Mouse (Mus musculus) embryonic facial prominence, embryonic 10.5 days (tissue): ENCODE data around the gene Sgsm3. TPM values are rescaled to one million over a fixed set of nuclear protein-coding genes. Genes with fewer than 3 reads are reported as not detected.

Experiments
- DNase-seq: peaks from one replicate; pipeline ENCODE4 v3.0.0-alpha.2; 2017; ENCODE audit warnings: low spot score
- H3K27ac ChIP-seq: fragments of 300-500 bp; sonication (generic); replicated peaks from 2 replicates; pipeline ENCODE4 v1.5.1; 2016; ENCODE audit warnings: mild to moderate bottlenecking
- H3K27me3 ChIP-seq: fragments of 300-500 bp; sonication (generic); replicated peaks from 2 replicates; pipeline ENCODE4 v1.6.1; 2016; ENCODE audit warnings: low read depth, mild to moderate bottlenecking; ENCODE audit not compliant: poor library complexity, severe bottlenecking
- H3K36me3 ChIP-seq: fragments of 300-500 bp; sonication (generic); replicated peaks from 2 replicates; pipeline ENCODE4 v1.6.1; 2016; ENCODE audit warnings: mild to moderate bottlenecking, moderate library complexity
- H3K4me1 ChIP-seq: fragments of 300-500 bp; sonication (generic); 2 replicates; pipeline ENCODE4 v1.6.1; 2016
- H3K4me3 ChIP-seq: fragments of 300-500 bp; sonication (generic); 2 replicates; pipeline ENCODE4 v1.5.1; 2016; ENCODE audit warnings: mild to moderate bottlenecking, moderate library complexity
- H3K9me3 ChIP-seq: fragments of 300-500 bp; sonication (generic); 2 replicates; pipeline ENCODE4 v1.6.1; 2016; ENCODE audit warnings: mild to moderate bottlenecking
- WGBS: fragments of 180-500 bp; shearing (Covaris S2); methylation state at CpG from one replicate; pipeline ENCODE4 v1.1.7; 2016; 5-methylcytosine and 5-hydroxymethylcytosine counted together
- polyA plus RNA-seq: library from polyadenylated mRNA; unstranded; fragments of >200 nt; fragmentation: Nextera tagmentation; extraction: Ambion mirVana; gene quantifications from 2 replicates; pipeline ENCODE4 v1.2.1, GENCODE M21; 2016

Sgsm3 gene
- polyA plus RNA-seq, 1 experiment from 2014 or later = 30.8 TPM

DNA sequence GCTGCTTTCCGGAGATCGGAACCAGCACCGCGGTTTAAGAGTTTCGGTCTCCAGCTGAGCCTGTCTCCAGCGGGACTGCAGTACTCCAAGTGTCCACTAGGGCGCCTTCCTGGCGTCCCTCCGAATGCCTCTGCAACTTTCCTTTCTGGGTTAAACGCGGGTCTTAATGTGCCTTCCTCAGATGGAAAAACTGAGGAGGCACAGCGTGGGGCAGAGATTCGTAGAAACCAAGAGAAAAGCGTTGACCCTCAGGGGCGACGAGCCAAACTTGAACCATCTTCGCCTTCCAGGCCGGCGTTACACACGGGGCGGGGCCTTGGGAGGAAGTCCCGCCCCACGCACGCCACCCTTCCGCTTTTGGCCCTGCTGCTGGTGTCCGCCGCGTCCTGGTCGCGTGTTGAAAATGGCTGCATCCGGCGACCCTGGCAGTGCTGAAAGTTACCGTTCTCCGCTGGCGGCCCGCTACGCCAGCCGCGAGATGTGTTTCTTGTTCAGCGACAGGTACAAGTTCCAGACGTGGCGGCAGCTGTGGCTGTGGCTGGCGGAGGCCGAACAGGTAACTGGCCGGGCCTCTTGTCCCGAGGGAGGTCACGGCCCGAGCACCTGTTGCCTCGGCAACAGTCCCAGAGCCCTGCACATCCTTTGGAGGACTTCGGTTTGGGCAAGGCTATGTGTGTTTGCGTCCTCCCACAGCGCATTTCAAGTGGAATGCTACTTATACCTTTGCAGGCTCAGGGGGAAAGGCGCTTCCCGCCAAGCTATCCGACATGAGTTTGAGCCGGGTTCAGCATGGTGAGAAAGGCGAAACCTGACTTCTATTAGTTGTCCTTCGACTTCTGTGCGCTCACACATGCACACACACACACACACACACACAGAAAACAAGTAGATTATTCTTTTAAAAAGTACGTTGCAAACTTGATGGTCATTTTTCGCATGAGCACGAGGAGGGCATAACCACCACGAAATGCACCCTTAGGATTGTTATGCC, 29.1 kb upstream of the Sgsm3 start, which contains the start of gene Adsl:
Gene Adsl (plus strand): TSS at position 346 of the 991 bp plus-strand sequence.
- Histone ChIP-seq H3K27ac (peak within 1 kb of the TSS; percentile 92), H3K9me3 (no peaks in the 10 kb centered on the region), H3K4me3 (peak within 1 kb of the TSS; percentile 91), H3K27me3 (no peaks in the 10 kb centered on the region), H3K4me1 (peaks cover 14% of the 10 kb centered on the region), H3K36me3 (peaks cover 30% of the 10 kb centered on the region)
- peak; percentile 94 for DNase-seq
- WGBS = under 1% methylated on average over 63 of the region's 63 CpGs

DNA sequence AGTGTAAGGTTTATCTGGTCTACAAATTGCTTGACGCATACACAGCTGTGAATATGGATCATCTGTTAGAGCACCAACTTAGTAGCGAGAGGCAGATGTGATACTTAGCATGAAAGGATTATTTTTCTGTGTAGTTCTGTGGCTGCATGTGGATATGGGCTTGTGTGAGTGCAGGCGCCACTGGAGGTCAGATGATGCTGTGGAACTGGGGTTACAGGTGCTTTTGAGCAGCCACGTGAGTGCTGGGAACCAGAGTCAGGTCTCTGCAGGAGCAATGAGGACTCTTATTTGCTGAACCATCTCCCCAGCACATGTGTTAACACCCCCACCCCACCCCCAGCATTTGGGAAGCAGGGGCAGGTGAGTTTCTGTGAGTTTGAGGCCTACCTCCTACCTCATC, 28.1 kb upstream of the Sgsm3 start:
- Histone ChIP-seq H3K9me3 (no peaks in the 10 kb centered on the region), H3K36me3 (peaks cover 39% of the 10 kb centered on the region), H3K4me1 (peaks cover 14% of the 10 kb centered on the region), H3K27me3 (no peaks in the 10 kb centered on the region), H3K27ac (peak overlapping the region; percentile 92), H3K4me3 (peak overlapping the region; percentile 91)
- WGBS = 61% methylated on average over 4 of the region's 4 CpGs
- no peak for DNase-seq

GRCm38 (mm10) chr15:80950055-80950454, 27.5 kb upstream of the Sgsm3 start:
- Histone ChIP-seq H3K4me3 (peak overlapping the region; percentile 91), H3K36me3 (peaks cover 46% of the 10 kb centered on the region), H3K9me3 (no peaks in the 10 kb centered on the region), H3K4me1 (peaks cover 14% of the 10 kb centered on the region), H3K27me3 (no peaks in the 10 kb centered on the region), H3K27ac (no peak overlapping the region)
- DNase-seq = no peak
- WGBS = 90% methylated on average over 7 of the region's 7 CpGs

GRCm38 (mm10) chr15:80953971-80954370, 23.6 kb upstream of the Sgsm3 start:
- H3K4me1 ChIP-seq = peaks cover 14% of the 10 kb centered on the region
- no peak for DNase-seq
- no peak overlapping the region for H3K4me3 ChIP-seq
- H3K27me3 ChIP-seq = no peaks in the 10 kb centered on the region
- no peaks in the 10 kb centered on the region for H3K9me3 ChIP-seq
- H3K36me3 ChIP-seq = peaks cover 85% of the 10 kb centered on the region
- 93% methylated on average over 9 of the region's 9 CpGs for WGBS
- no peak overlapping the region for H3K27ac ChIP-seq

DNA sequence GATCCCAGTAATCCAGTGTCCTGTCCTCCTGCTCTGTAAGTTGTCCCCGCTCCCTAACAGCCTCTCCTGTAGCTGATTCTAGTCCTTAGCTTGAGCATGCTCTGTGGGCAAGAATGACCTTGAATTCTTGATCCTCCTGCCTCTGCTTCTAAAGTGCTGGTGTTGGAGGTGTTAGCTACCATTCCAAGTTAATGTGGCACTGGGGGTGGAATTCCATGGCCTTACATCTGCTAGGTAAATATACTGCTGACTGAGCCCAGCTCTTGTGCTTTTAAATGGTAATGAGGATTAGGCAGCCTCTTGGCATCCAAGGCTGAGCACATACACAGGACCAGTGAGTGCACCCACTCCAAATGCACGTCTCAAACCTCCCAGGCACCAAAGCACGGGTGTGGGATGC, 22.7 kb upstream of the Sgsm3 start:
- H3K27me3 ChIP-seq = no peaks in the 10 kb centered on the region
- WGBS = 73% methylated on average over 3 of the region's 3 CpGs
- no peak overlapping the region for H3K4me3 ChIP-seq
- no peaks in the 10 kb centered on the region for H3K9me3 ChIP-seq
- no peak for DNase-seq
- peaks cover 90% of the 10 kb centered on the region for H3K36me3 ChIP-seq
- H3K4me1 ChIP-seq = peaks cover 5% of the 10 kb centered on the region
- no peak overlapping the region for H3K27ac ChIP-seq

DNA sequence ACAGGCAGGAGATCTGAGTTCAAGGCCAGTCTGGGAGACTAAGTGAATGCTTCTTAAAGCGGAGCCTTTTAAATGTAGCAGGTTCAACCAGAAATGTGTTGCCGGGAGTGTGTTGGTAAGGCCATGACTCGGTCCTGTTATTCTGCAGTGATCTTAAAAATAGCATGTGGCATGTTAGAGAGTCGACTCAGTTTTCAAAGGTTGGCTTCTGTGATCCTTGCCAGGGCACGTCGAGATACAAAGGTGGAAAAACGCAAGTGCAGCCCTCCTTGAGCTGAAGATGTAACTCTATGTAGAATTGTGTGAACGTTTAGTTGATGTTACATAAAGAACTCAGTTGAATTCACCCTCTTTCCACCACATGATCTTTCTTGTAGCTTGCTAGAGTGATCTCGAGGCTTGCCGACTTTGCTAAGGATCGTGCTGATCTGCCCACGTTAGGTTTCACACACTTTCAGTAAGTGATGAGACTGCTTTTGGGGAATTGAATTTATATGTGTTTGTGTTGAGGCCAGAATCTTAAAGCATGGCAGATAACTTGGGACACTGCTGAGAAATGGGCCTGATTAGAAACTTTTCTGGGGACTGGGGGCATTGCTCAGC, 21.6 kb upstream of the Sgsm3 start:
- H3K9me3 ChIP-seq = no peaks in the 10 kb centered on the region

GRCm38 (mm10) chr15:80969371-80969770, 8.2 kb upstream of the Sgsm3 start:
- H3K4me3 ChIP-seq = no peak overlapping the region

More for the DNA sequence above, 21.6 kb upstream of the Sgsm3 start:
- peaks cover 91% of the 10 kb centered on the region for H3K36me3 ChIP-seq
- H3K27me3 ChIP-seq = no peaks in the 10 kb centered on the region
- no peaks in the 10 kb centered on the region for H3K4me1 ChIP-seq
- 94% methylated on average over 12 of the region's 12 CpGs for whole genome bisulfite sequencing
- DNase-seq = no peak
- no peak overlapping the region for H3K27ac ChIP-seq
- H3K4me3 ChIP-seq = no peak overlapping the region

DNA sequence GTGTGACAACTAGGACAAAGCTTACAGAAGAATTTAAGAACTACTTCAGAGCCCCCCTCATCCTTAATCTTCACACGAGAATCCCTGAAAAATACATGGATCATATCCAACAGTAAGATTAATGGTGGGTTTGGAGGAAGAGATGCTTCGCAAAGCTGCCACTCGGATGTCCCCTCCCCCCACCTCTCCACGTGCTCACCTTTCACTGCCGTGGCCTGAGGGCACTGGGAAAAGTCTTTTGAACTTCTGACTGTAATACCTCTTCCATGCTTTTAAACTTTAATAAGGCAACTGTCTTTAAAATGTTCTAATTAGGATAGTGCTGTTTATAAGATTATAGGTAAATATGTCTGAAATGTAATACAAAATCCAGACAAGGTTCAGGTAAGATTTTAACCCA, 3.3 kb upstream of the Sgsm3 start:
- Histone ChIP-seq H3K27me3 (no peaks in the 10 kb centered on the region), H3K4me1 (peaks cover 14% of the 10 kb centered on the region), H3K9me3 (no peaks in the 10 kb centered on the region), H3K36me3 (peaks cover 18% of the 10 kb centered on the region), H3K4me3 (no peak overlapping the region), H3K27ac (no peak overlapping the region)
- WGBS = 55% methylated on average over 5 of the region's 5 CpGs
- peak; percentile 20 for DNase-seq

More at GRCm38 (mm10) chr15:80969371-80969770, 8.2 kb upstream of the Sgsm3 start:
- 88% methylated on average over 1 of the region's 1 CpGs for WGBS
- H3K9me3 ChIP-seq = no peaks in the 10 kb centered on the region
- peaks cover 62% of the 10 kb centered on the region for H3K36me3 ChIP-seq
- no peaks in the 10 kb centered on the region for H3K4me1 ChIP-seq
- H3K27me3 ChIP-seq = no peaks in the 10 kb centered on the region
- H3K27ac ChIP-seq = no peak overlapping the region
- no peak for DNase-seq

DNA sequence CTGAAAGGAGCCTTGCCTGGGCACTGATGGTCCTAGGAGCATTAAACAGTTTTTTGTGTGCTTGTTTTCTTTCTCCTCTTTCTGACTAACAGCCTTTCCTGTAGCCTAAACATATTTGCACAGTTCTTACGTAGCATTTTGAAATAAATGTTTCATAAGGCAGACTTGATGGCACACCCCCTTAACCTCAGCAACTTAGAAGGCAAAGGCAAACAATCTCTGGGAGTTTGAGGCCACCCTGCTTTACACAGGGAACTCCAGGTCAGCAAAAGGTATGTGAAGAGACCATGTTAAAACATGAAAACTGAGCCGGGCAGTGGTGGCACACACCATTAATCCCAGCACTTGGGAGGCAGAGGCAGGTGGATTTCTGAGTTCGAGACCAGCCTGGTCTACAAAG, 1.9 kb upstream of the Sgsm3 start:
- no peak overlapping the region for H3K27ac ChIP-seq
- no peaks in the 10 kb centered on the region for H3K27me3 ChIP-seq
- no peak overlapping the region for H3K4me3 ChIP-seq
- WGBS = 83% methylated on average over 3 of the region's 3 CpGs
- no peak for DNase-seq
- peaks cover 14% of the 10 kb centered on the region for H3K4me1 ChIP-seq
- H3K36me3 ChIP-seq = peaks cover 5% of the 10 kb centered on the region
- H3K9me3 ChIP-seq = no peaks in the 10 kb centered on the region

DNA sequence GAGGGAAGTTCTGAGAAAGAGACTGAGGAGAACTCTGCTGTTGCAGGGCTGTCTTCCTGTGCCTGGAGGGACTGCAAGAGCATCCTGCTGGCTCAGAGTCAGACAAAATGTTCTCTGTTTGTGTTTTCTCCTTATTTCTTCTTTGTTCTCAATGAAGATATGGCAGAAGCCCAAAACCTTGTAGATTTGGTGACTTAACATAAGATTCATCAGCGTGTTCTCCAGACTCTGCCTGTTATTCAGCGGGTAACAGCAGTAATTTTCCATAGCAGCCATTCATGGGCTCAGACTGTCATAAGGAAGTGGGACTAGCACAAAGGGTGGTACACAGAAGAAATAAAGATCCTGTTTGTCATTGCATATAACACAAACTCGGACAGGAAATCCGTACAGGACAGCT, 2.0 kb downstream of the Sgsm3 start:
- Histone ChIP-seq H3K4me1 (peaks cover 14% of the 10 kb centered on the region), H3K27ac (no peak overlapping the region), H3K27me3 (no peaks in the 10 kb centered on the region), H3K9me3 (no peaks in the 10 kb centered on the region), H3K36me3 (no peaks in the 10 kb centered on the region), H3K4me3 (no peak overlapping the region)
- WGBS = 81% methylated on average over 4 of the region's 4 CpGs
- DNase-seq = no peak

- H3K9me3 ChIP-seq = no peaks in the 10 kb centered on the region
- H3K27ac ChIP-seq = no peak overlapping the region
- H3K36me3 ChIP-seq = no peaks in the 10 kb centered on the region
- DNase-seq = no peak
- H3K27me3 ChIP-seq = no peaks in the 10 kb centered on the region
- WGBS = 85% methylated on average over 4 of the region's 4 CpGs
- H3K4me3 ChIP-seq = no peak overlapping the region
- peaks cover 14% of the 10 kb centered on the region for H3K4me1 ChIP-seq
Measured at GRCm38 (mm10) chr15:80981176-80981575, 3.6 kb downstream of the Sgsm3 start.

DNA sequence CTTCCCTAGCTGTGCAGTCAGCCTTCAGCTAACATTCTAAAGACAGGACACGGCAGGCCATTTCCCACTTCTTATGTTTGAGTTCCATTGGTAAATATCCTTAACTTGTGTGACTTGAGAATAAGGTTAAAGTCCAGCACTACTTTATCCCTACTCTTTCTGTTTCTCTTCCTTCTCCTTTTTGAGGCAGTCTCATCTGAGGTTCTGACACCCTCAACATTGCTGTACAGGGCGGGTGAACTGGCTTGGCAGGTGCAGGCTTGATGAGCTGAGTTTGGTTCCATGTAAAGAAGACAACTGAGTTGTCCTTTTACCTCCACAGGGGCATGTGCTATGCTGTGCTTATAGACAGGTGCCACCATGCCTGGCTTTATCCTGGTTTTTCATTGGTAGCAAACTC, 5.7 kb downstream of the Sgsm3 start:
- no peak overlapping the region for H3K27ac ChIP-seq
- no peaks in the 10 kb centered on the region for H3K27me3 ChIP-seq
- no peaks in the 10 kb centered on the region for H3K36me3 ChIP-seq
- H3K4me1 ChIP-seq = peaks cover 5% of the 10 kb centered on the region
- H3K4me3 ChIP-seq = no peak overlapping the region
- no peak for DNase-seq
- no peaks in the 10 kb centered on the region for H3K9me3 ChIP-seq
- 91% methylated on average over 2 of the region's 2 CpGs for WGBS

GRCm38 (mm10) chr15:80988331-80988730, 10.8 kb downstream of the Sgsm3 start:
- no peaks in the 10 kb centered on the region for H3K4me1 ChIP-seq
- H3K9me3 ChIP-seq = no peaks in the 10 kb centered on the region
- WGBS = 49% methylated on average over 1 of the region's 1 CpGs
- no peak overlapping the region for H3K4me3 ChIP-seq
- DNase-seq = no peak
- no peaks in the 10 kb centered on the region for H3K27me3 ChIP-seq
- no peak overlapping the region for H3K27ac ChIP-seq
- no peaks in the 10 kb centered on the region for H3K36me3 ChIP-seq
